ENCODE assay signal across 9 mouse cellular contexts in genomic region chr5:143634550-143635112, GRCm38 (mm10). TPM values are rescaled to one million over a fixed set of nuclear protein-coding genes. Genes with fewer than 3 reads are reported as not detected.
DNase-seq lines count a peak whose midpoint lies in the region; ATAC-seq lines count a peak whose summit lies in the region.
"Had no signal": no experiment of that assay in that cellular context is flagged by ENCODE, and none has a peak within 500 bp of the region (broad histone marks: within the 10 kb centered on the region; RNA-seq: fewer than 3 reads in every experiment).

No protein-coding gene starts in this region.

- H3K27me3 ChIP-seq in forebrain, embryonic 16.5 days (replicated peaks; ENCODE audit: control insufficient read depth, insufficient read depth, low read length): no peaks in the 10 kb centered on the region
- H3K27me3 ChIP-seq in forebrain, embryonic 10.5 days (ENCODE audit: poor library complexity, severe bottlenecking): no peaks in the 10 kb centered on the region
- H3K27me3 ChIP-seq in lung, embryonic 15.5 days: no peaks in the 10 kb centered on the region
- no peaks in the 10 kb centered on the region for H3K27me3 ChIP-seq in stomach, embryonic 15.5 days (replicated peaks)

- no peak for ATAC-seq in forebrain, embryonic 16.5 days
- ATAC-seq in lung, embryonic 15.5 days (ENCODE audit: borderline replicate concordance, extremely low read depth, low FRiP score, low TSS enrichment): no peak
- ATAC-seq in stomach, embryonic 15.5 days (ENCODE audit: insufficient read depth, low FRiP score, low read depth): no peak
- no peak for ATAC-seq in inflammation-experienced regulatory T-cells, adult 6 months
- ATAC-seq in megakaryocyte-erythroid progenitor cell, adult 5-6 weeks (replicated peaks; ENCODE audit: low FRiP score, low TSS enrichment, poor library complexity, severe bottlenecking): no peak

- H3K9me3 ChIP-seq in forebrain, embryonic 16.5 days (ENCODE audit: control insufficient read depth, low read length): no peaks in the 10 kb centered on the region
- H3K9me3 ChIP-seq in forebrain, embryonic 10.5 days: peaks cover 5% of the 10 kb centered on the region; the same call in 1 of the 2 replicates
- H3K9me3 ChIP-seq in lung, embryonic 15.5 days: no peaks in the 10 kb centered on the region
- no peaks in the 10 kb centered on the region for H3K9me3 ChIP-seq in stomach, embryonic 15.5 days

- H3K36me3 ChIP-seq in forebrain, embryonic 16.5 days (ENCODE audit: control insufficient read depth, insufficient read depth): no peaks in the 10 kb centered on the region
- 0 out of 2 replicates have a peak, but pooled peaks cover 3% of the 10 kb centered on the region for H3K36me3 ChIP-seq in forebrain, embryonic 10.5 days (replicated peaks)
- no peaks in the 10 kb centered on the region for H3K36me3 ChIP-seq in lung, embryonic 15.5 days
- H3K36me3 ChIP-seq in stomach, embryonic 15.5 days: no peaks in the 10 kb centered on the region

- H3K4me3 ChIP-seq in forebrain, embryonic 16.5 days (replicated peaks; ENCODE audit: low read length): no peak overlapping the region
- H3K4me3 ChIP-seq in forebrain, embryonic 10.5 days: no peak overlapping the region
- H3K4me3 ChIP-seq in lung, embryonic 15.5 days: no peak overlapping the region
- no peak overlapping the region for H3K4me3 ChIP-seq in stomach, embryonic 15.5 days (replicated peaks)

- peak overlapping the region; percentile 60 for H3K27ac ChIP-seq in forebrain, embryonic 16.5 days (ENCODE audit: low read length)
- no peak overlapping the region for H3K27ac ChIP-seq in forebrain, embryonic 10.5 days
- peak overlapping the region; percentile 35; the same call in 1 of the 2 replicates for H3K27ac ChIP-seq in lung, embryonic 15.5 days
- H3K27ac ChIP-seq in stomach, embryonic 15.5 days: 0 out of 2 replicates have a peak overlapping the region, but pooled peaks have one; percentile 18

- peaks cover 15% of the 10 kb centered on the region for H3K4me1 ChIP-seq in forebrain, embryonic 16.5 days (replicated peaks; ENCODE audit: control insufficient read depth, insufficient read depth, low read length)
- peaks cover 43% of the 10 kb centered on the region for H3K4me1 ChIP-seq in forebrain, embryonic 10.5 days
- H3K4me1 ChIP-seq in lung, embryonic 15.5 days: peaks cover 69% of the 10 kb centered on the region
- peaks cover 41% of the 10 kb centered on the region for H3K4me1 ChIP-seq in stomach, embryonic 15.5 days

- no peak for DNase-seq in forebrain, embryonic 10.5 days (ENCODE audit: extremely low spot score, low spot score)
- DNase-seq in lung, postnatal 14 days: no peak
- DNase-seq in kidney, postnatal 36 days: peak; percentile 36 to 45
- DNase-seq: layer of hippocampus, adult 9-11 months had no signal

- peak overlapping the region; percentile 15; the same call in 1 of the 2 replicates for H3K9ac ChIP-seq in forebrain, embryonic 16.5 days (replicated peaks; ENCODE audit: low read depth, low read length)
- H3K9ac ChIP-seq in lung, embryonic 15.5 days: no peak overlapping the region
- no peak overlapping the region for H3K9ac ChIP-seq in stomach, embryonic 15.5 days

- no peak overlapping the region; the same call in 1 of the 2 replicates for H3K4me2 ChIP-seq in forebrain, embryonic 16.5 days (ENCODE audit: low read length)
- no peak overlapping the region for H3K4me2 ChIP-seq in lung, embryonic 15.5 days
- H3K4me2 ChIP-seq in stomach, embryonic 15.5 days: peak overlapping the region; percentile 11

- 70% methylated on average over 12 of the region's 12 CpGs for WGBS in forebrain, embryonic 16.5 days
- WGBS in forebrain, embryonic 10.5 days: 62% methylated on average over 12 of the region's 12 CpGs
- 48% methylated on average over 12 of the region's 12 CpGs for WGBS in lung, embryonic 15.5 days
- WGBS in stomach, embryonic 15.5 days: 53% methylated on average over 12 of the region's 12 CpGs

RNA-seq across cellular contexts. Expression of gene Cyth3, which starts 12.4 kb away (rescaled TPM):
- 48.8 and 51.9 TPM in 2 replicates for polyA plus RNA-seq in forebrain, embryonic 16.5 days (2015; fragmentation: Nextera tagmentation; extraction: Ambion mirVana)
- 31.2 and 31.6 TPM in 2 replicates for polyA plus RNA-seq in forebrain, embryonic 10.5 days (2016; fragmentation: Nextera tagmentation; extraction: Ambion mirVana)
- 49.8 and 57.2 TPM in 2 replicates for polyA plus RNA-seq in lung, embryonic 15.5 days (2015; fragmentation: Nextera tagmentation; extraction: Ambion mirVana)
- polyA plus RNA-seq in stomach, embryonic 15.5 days (2015; fragmentation: Nextera tagmentation; extraction: Ambion mirVana): 49.8 and 53.9 TPM in 2 replicates
- polyA plus RNA-seq in inflammation-experienced regulatory T-cells, adult 6 months (2017; shearing (Covaris generic)): 10 to 100 TPM; 11.4 to 41.0 (median 34.9) TPM
- total RNA-seq in megakaryocyte-erythroid progenitor cell, adult 5-6 weeks (2014; fragmentation: Nextera tagmentation): 117 and 124 TPM in 2 replicates
- total RNA-seq in megakaryocyte-erythroid progenitor cell, adult 5-6 weeks (2017): 81.7 and 94.7 TPM in 2 replicates

Comparison
In these comparisons a context has a peak if more than half of its experiments do, and no peak if none do; other contexts are left out.
1. DNase-seq: peak in kidney, postnatal 36 days (2 of 2); none in forebrain, embryonic 10.5 days (single experiment) and lung, postnatal 14 days (single experiment).